Mouse (Mus musculus) testis, adult 2 months (tissue): Measurements from ENCODE around the gene 1700025G04Rik. TPM values are rescaled to one million over a fixed set of nuclear protein-coding genes. Genes with fewer than 3 reads are reported as not detected.

Experiments used
- H3K27ac ChIP-seq: fragments of 200-500 bp; 2 replicates; pipeline ENCODE4 v1.5.1; 2012; ENCODE audit warnings: low read depth, low read length; ENCODE audit not compliant: control insufficient read depth, insufficient read depth
- H3K27me3 ChIP-seq: fragments of 200-500 bp; 2 replicates; pipeline ENCODE4 v1.6.1; 2012; ENCODE audit warnings: mild to moderate bottlenecking, low read length, moderate library complexity; ENCODE audit not compliant: control insufficient read depth, insufficient read depth
- H3K36me3 ChIP-seq: fragments of 200-500 bp; 2 replicates; pipeline ENCODE4 v1.6.1; 2012; ENCODE audit warnings: mild to moderate bottlenecking, low read length; ENCODE audit not compliant: control insufficient read depth, insufficient read depth
- H3K4me1 ChIP-seq: fragments of 200-500 bp; 2 replicates; pipeline ENCODE4 v1.6.1; 2012; ENCODE audit warnings: low read length; ENCODE audit not compliant: control insufficient read depth, insufficient read depth
- H3K4me3 ChIP-seq: fragments of 200-500 bp; 2 replicates; pipeline ENCODE4 v1.5.1; 2012; ENCODE audit warnings: low read depth, mild to moderate bottlenecking, low read length, moderate library complexity, mixed read lengths; ENCODE audit not compliant: control insufficient read depth
- CTCF ChIP-seq: fragments of 200-500 bp; IDR thresholded peaks from 2 replicates; pipeline ENCODE4 v1.5.1; 2012; ENCODE audit warnings: low read depth, mild to moderate bottlenecking, inconsistent platforms, low read length, moderate library complexity; ENCODE audit not compliant: control insufficient read depth, insufficient read depth, insufficient replicate concordance
- POLR2A ChIP-seq: fragments of 200-500 bp; IDR thresholded peaks from 2 replicates; pipeline ENCODE4 v1.6.1; 2012; ENCODE audit warnings: low read depth, mild to moderate bottlenecking, inconsistent platforms, low read length, moderate library complexity; ENCODE audit not compliant: control insufficient read depth
- polyA plus RNA-seq: library from polyadenylated mRNA; depleted of rRNA; stranded (reverse); fragments of >200 nt; gene quantifications from 2 replicates; pipeline ENCODE4 v1.2.3, GENCODE M21; 2012

1700025G04Rik gene
- polyA plus RNA-seq, 1 experiment: 12.0 TPM

DNA sequence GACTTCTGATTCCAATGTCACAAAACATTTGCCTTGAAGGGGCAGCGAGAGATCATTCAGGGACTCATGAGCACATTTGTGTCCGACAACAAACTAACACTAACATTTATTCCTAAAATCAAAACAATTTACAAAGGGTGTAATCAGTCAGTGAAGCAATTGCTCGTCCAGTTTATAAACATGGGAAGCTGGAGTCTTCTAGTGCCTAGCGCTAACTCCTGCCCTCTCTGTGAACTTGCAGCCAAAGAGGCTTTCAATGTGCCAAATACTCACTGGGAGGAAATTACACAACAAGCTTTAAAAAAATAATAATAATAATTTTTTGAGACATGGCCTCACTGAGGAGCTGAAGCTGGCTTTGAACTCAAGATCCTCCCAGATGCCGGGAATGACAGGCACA, 57.8 kb downstream of the 1700025G04Rik start:
- Histone ChIP-seq H3K27ac (no peak overlapping the region), H3K36me3 (no peaks in the 10 kb centered on the region), H3K4me3 (no peak overlapping the region), H3K27me3 (no peaks in the 10 kb centered on the region), H3K4me1 (no peaks in the 10 kb centered on the region)
- TF ChIP-seq CTCF (no peak), POLR2A (no peak)

- Histone ChIP-seq H3K27ac (no peak overlapping the region), H3K36me3 (no peaks in the 10 kb centered on the region), H3K27me3 (no peaks in the 10 kb centered on the region), H3K4me3 (no peak overlapping the region), H3K4me1 (no peaks in the 10 kb centered on the region)
- TF ChIP-seq CTCF: no peak
- no peak for TF ChIP-seq POLR2A
Observed at GRCm38 (mm10) chr1:152030546-152030945, 59.4 kb downstream of the 1700025G04Rik start.

- Histone ChIP-seq H3K4me1 (no peaks in the 10 kb centered on the region), H3K4me3 (no peak overlapping the region), H3K27ac (no peak overlapping the region), H3K27me3 (no peaks in the 10 kb centered on the region), H3K36me3 (no peaks in the 10 kb centered on the region)
- TF ChIP-seq CTCF (no peak), POLR2A (no peak)
Observed at GRCm38 (mm10) chr1:152028718-152029117, 61.2 kb downstream of the 1700025G04Rik start.

DNA sequence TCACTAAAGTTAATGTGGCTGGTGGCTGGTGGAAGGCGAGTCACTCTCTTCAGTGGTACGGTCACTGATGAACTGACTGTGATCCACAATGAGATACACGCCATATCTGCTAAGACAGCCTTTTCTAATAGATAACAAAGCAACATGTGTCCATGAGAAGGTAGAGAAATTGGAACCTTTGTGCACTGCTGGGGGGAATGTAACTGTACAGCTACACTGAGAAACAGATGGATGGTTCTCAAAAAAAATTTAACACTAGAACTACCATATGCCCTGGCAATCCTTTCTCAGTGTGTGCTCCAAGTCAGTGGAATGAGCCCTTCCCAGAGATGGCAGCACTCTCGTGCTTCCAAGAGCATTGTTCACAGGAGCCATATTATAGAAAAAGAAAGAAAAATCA, 63.2 kb downstream of the 1700025G04Rik start:
- H3K27me3 ChIP-seq: no peaks in the 10 kb centered on the region
- TF ChIP-seq POLR2A: no peak
- TF ChIP-seq CTCF: no peak
- H3K36me3 ChIP-seq: no peaks in the 10 kb centered on the region
- no peaks in the 10 kb centered on the region for H3K4me1 ChIP-seq
- H3K27ac ChIP-seq: no peak overlapping the region
- no peak overlapping the region for H3K4me3 ChIP-seq

DNA sequence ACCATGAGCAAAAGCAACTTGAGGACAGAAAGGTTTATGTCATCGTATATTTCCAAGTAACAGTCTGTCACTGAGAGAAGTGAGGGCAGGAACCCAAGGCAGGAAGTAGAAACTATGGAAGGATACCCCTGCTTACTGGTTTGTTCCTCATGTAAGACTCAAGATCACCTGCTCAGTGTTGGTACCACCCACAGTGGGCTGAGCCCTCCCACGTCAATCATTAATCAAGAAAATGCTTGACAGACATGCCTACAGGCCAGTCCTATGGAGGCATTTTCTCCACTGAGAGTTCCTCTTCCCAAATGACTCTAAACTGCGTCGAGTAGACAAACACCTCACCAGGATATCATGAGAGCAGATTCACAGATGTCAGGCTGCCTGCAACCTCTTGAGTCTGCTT, 64.6 kb downstream of the 1700025G04Rik start:
- H3K36me3 ChIP-seq: no peaks in the 10 kb centered on the region
- H3K4me3 ChIP-seq: no peak overlapping the region
- no peak for TF ChIP-seq CTCF
- no peak for TF ChIP-seq POLR2A
- no peak overlapping the region for H3K27ac ChIP-seq
- H3K4me1 ChIP-seq: no peaks in the 10 kb centered on the region
- H3K27me3 ChIP-seq: no peaks in the 10 kb centered on the region

- no peaks in the 10 kb centered on the region for H3K36me3 ChIP-seq
- no peak overlapping the region for H3K27ac ChIP-seq
- H3K27me3 ChIP-seq: no peaks in the 10 kb centered on the region
- no peak overlapping the region for H3K4me3 ChIP-seq
- TF ChIP-seq POLR2A (no peak), CTCF (no peak)
- no peaks in the 10 kb centered on the region for H3K4me1 ChIP-seq
Observed at GRCm38 (mm10) chr1:152024019-152024787, 65.7 kb downstream of the 1700025G04Rik start.

DNA sequence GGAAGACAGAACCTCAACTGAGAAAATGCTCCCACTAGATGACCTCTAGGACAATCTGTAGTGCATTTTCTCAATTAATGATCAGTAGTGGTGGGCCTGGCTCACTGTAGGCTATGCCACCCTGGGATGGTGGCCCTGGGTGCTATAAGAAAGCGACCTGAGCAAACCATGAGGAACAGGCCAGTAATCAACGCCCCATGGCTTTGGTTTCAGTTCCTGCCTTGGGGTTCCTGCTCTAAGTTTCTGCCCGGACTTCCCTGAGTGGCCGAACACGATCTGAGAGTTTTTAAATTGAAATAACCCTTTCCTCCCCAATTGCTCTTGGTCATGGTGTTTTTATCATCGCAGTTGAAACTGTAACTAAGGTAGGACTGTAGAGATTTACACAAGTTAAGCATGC, 69.1 kb downstream of the 1700025G04Rik start:
- H3K4me1 ChIP-seq: no peaks in the 10 kb centered on the region
- no peaks in the 10 kb centered on the region for H3K27me3 ChIP-seq
- TF ChIP-seq POLR2A (no peak), CTCF (no peak)
- H3K4me3 ChIP-seq: no peak overlapping the region
- no peak overlapping the region for H3K27ac ChIP-seq
- no peaks in the 10 kb centered on the region for H3K36me3 ChIP-seq
